Comparison of ENCODE assay signal across 18 mouse cellular contexts in the genomic region with DNA sequence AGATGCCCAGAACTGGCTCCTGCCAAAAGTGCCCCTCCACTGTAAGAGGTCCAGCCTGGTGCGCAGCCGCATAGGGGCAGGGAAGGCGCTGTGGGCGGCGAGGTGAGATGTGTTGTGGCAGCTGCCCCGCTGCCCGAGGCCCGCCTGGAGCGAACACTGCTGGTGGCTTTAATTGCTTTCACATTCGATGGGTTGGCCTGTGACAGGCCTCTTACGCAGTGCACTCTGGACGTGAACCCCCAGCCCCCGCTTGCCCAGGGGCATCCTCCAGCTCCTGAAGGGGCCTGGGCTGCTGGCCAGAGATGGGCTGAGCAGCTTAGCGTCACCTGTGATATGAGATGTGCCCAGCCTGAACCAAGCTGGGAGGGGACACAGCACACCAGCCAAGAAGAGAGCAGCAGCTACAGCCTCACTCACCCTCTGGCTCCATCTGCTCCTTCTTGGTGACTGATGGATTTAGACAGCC. TPM values are rescaled to one million over a fixed set of nuclear protein-coding genes. Genes with fewer than 3 reads are reported as not detected.
DNase-seq lines count a peak whose midpoint lies in the region; ATAC-seq and TF ChIP-seq lines count a peak whose summit lies in the region.
"Had no signal": no experiment of that assay in that cellular context is flagged by ENCODE, and none has a peak within 500 bp of the region (broad histone marks: within the 10 kb centered on the region; RNA-seq: fewer than 3 reads in every experiment).

No protein-coding gene starts in this region.

- H3K27ac ChIP-seq in hindbrain, embryonic 15.5 days (replicated peaks): 0 out of 2 replicates have a peak overlapping the region, but pooled peaks have one; percentile 25
- no peak overlapping the region for H3K27ac ChIP-seq in hindbrain, embryonic 10.5 days
- H3K27ac ChIP-seq in midbrain, embryonic 15.5 days: peak overlapping the region; percentile 9; the same call in 1 of the 2 replicates
- H3K27ac ChIP-seq: heart, embryonic 10.5 days; limb, embryonic 13.5 days; lung, embryonic 15.5 days had no signal

- peaks cover 14% of the 10 kb centered on the region for H3K27me3 ChIP-seq in hindbrain, embryonic 15.5 days
- peaks cover 28% of the 10 kb centered on the region for H3K27me3 ChIP-seq in hindbrain, embryonic 10.5 days (ENCODE audit: insufficient read depth, poor library complexity, severe bottlenecking)
- peaks cover 14% of the 10 kb centered on the region for H3K27me3 ChIP-seq in midbrain, embryonic 15.5 days (replicated peaks)

- intact Hi-C loops in left cerebral cortex, postnatal 10 days (cut with DNase I): no loop called here

- DNase-seq in hindbrain, embryonic 10.5 days (ENCODE audit: low spot score): no peak
- DNase-seq in brain, adult 2 months (ENCODE audit: low read depth, low spot score): peak; percentile 68
- DNase-seq in brain, embryonic 14.5 days (ENCODE audit: low read depth): peak; percentile 55
- DNase-seq in lung, postnatal 4 days: no peak
- DNase-seq in left cerebral cortex, postnatal 10 days (ENCODE audit: extremely low spot score in 1 of 2, low spot score in 2 of 2): no peak
- DNase-seq: adrenal gland, adult 8-10 months; heart, postnatal 14 days had no signal

- no peak overlapping the region for H3K4me3 ChIP-seq in hindbrain, embryonic 15.5 days
- H3K4me3 ChIP-seq in hindbrain, embryonic 10.5 days: no peak overlapping the region
- H3K4me3 ChIP-seq in midbrain, embryonic 15.5 days: no peak overlapping the region
- H3K4me3 ChIP-seq: heart, embryonic 10.5 days; limb, embryonic 13.5 days; lung, embryonic 15.5 days had no signal

- H3K9me3 ChIP-seq in hindbrain, embryonic 15.5 days: no peaks in the 10 kb centered on the region
- no peaks in the 10 kb centered on the region for H3K9me3 ChIP-seq in hindbrain, embryonic 10.5 days
- no peaks in the 10 kb centered on the region for H3K9me3 ChIP-seq in midbrain, embryonic 15.5 days
- H3K9me3 ChIP-seq: heart, embryonic 10.5 days; limb, embryonic 13.5 days; lung, embryonic 15.5 days had no signal

- no peak for TF ChIP-seq CTCF in brain, embryonic 14.5 days (IDR thresholded peaks at IDR 0.05; ENCODE audit: borderline replicate concordance, extremely low read depth, insufficient read depth, insufficient read length)

- peak; percentile 24; the same call in 1 of the 2 replicates for ATAC-seq in hindbrain, embryonic 15.5 days (ENCODE audit: low FRiP score, low read depth)
- peak; percentile 37 for ATAC-seq in midbrain, embryonic 15.5 days (replicated peaks)
- ATAC-seq: CD4-positive, CD25-positive, alpha-beta regulatory T cell, adult 4 months; intestine, embryonic 16.5 days had no signal

- H3K9ac ChIP-seq in hindbrain, embryonic 15.5 days: no peak overlapping the region
- H3K9ac ChIP-seq in midbrain, embryonic 15.5 days: no peak overlapping the region
- H3K9ac ChIP-seq: limb, embryonic 13.5 days; lung, embryonic 15.5 days had no signal

- no peak overlapping the region for H3K4me2 ChIP-seq in hindbrain, embryonic 15.5 days
- H3K4me2 ChIP-seq in midbrain, embryonic 15.5 days: no peak overlapping the region
- H3K4me2 ChIP-seq: limb, embryonic 13.5 days; lung, embryonic 15.5 days had no signal

- WGBS in hindbrain, embryonic 15.5 days: 65% methylated on average over 14 of the region's 14 CpGs
- WGBS in hindbrain, embryonic 10.5 days: 77% methylated on average over 14 of the region's 14 CpGs
- WGBS in midbrain, embryonic 15.5 days: 78% methylated on average over 14 of the region's 14 CpGs

- peaks cover 6% of the 10 kb centered on the region; the same call in 1 of the 2 replicates for H3K4me1 ChIP-seq in hindbrain, embryonic 15.5 days (replicated peaks)
- peaks cover 8% of the 10 kb centered on the region; the same call in 1 of the 2 replicates for H3K4me1 ChIP-seq in hindbrain, embryonic 10.5 days (replicated peaks)
- H3K4me1 ChIP-seq in midbrain, embryonic 15.5 days: no peaks in the 10 kb centered on the region
- H3K4me1 ChIP-seq: heart, embryonic 10.5 days; limb, embryonic 13.5 days; lung, embryonic 15.5 days had no signal

- TF ChIP-seq POLR2A in brain, embryonic 14.5 days (IDR thresholded peaks at IDR 0.05; ENCODE audit: borderline replicate concordance, extremely low read depth, insufficient read depth, insufficient read length, poor library complexity, severe bottlenecking): no peak

- 0 out of 2 replicates have a peak, but pooled peaks cover 4% of the 10 kb centered on the region for H3K36me3 ChIP-seq in hindbrain, embryonic 15.5 days
- H3K36me3 ChIP-seq in hindbrain, embryonic 10.5 days: peaks cover 57% of the 10 kb centered on the region
- H3K36me3 ChIP-seq in midbrain, embryonic 15.5 days (replicated peaks): peaks cover 4% of the 10 kb centered on the region; the same call in 1 of the 2 replicates

RNA-seq across cellular contexts. Expression of gene A930017K11Rik, which starts 5.3 kb away (rescaled TPM):
- polyA plus RNA-seq in hindbrain, embryonic 15.5 days (2015; fragmentation: Nextera tagmentation; extraction: Ambion mirVana): 2.7 and 5.4 TPM in 2 replicates
- 0.25 and 0.34 TPM in 2 replicates for polyA plus RNA-seq in hindbrain, embryonic 10.5 days (2016; fragmentation: Nextera tagmentation; extraction: Ambion mirVana)
- 0.66 and 1.0 TPM in 2 replicates for polyA plus RNA-seq in brain, embryonic 14.5 days (2012; rRNA removed)
- 3.1 and 6.1 TPM in 2 replicates for polyA plus RNA-seq in midbrain, embryonic 15.5 days (2015; fragmentation: Nextera tagmentation; extraction: Ambion mirVana)
- total RNA-seq in left cerebral cortex, postnatal 10 days (2021): not detected
- total RNA-seq: adrenal gland, adult 8-10 months; gastrocnemius, adult 8-10 months; heart, postnatal 14 days; megakaryocyte, adult 5-6 weeks; MEL had no signal
- polyA plus RNA-seq: CD4-positive, CD25-positive, alpha-beta regulatory T cell, adult 4 months had no signal

RNA-seq across cellular contexts. Expression of gene Nhlrc4, which starts 12.9 kb away (rescaled TPM):
- polyA plus RNA-seq in hindbrain, embryonic 15.5 days (2015; fragmentation: Nextera tagmentation; extraction: Ambion mirVana): 0.30 and 0.91 TPM in 2 replicates
- polyA plus RNA-seq in hindbrain, embryonic 10.5 days (2016; fragmentation: Nextera tagmentation; extraction: Ambion mirVana): 0.21 and 0.55 TPM in 2 replicates
- polyA plus RNA-seq in brain, embryonic 14.5 days (2012; rRNA removed): 0.08 and 0.56 TPM in 2 replicates
- 0.73 and 0.80 TPM in 2 replicates for polyA plus RNA-seq in midbrain, embryonic 15.5 days (2015; fragmentation: Nextera tagmentation; extraction: Ambion mirVana)
- total RNA-seq in left cerebral cortex, postnatal 10 days (2021): not detected
- total RNA-seq: adrenal gland, adult 8-10 months; gastrocnemius, adult 8-10 months; megakaryocyte, adult 5-6 weeks had no signal
- polyA plus RNA-seq: CD4-positive, CD25-positive, alpha-beta regulatory T cell, adult 4 months; limb, embryonic 13.5 days; urinary bladder, adult 2 months had no signal

RNA-seq across cellular contexts. Expression of gene Pigq, which starts 12.9 kb away (rescaled TPM):
- polyA plus RNA-seq in hindbrain, embryonic 15.5 days (2015; fragmentation: Nextera tagmentation; extraction: Ambion mirVana): 73.9 and 77.2 TPM in 2 replicates
- polyA plus RNA-seq in hindbrain, embryonic 10.5 days (2016; fragmentation: Nextera tagmentation; extraction: Ambion mirVana): 65.4 and 72.6 TPM in 2 replicates
- polyA plus RNA-seq in brain, embryonic 14.5 days (2012; rRNA removed): 117 and 126 TPM in 2 replicates
- polyA plus RNA-seq in midbrain, embryonic 15.5 days (2015; fragmentation: Nextera tagmentation; extraction: Ambion mirVana): 71.9 and 75.8 TPM in 2 replicates
- total RNA-seq in left cerebral cortex, postnatal 10 days (2021): 100 to 1,000 TPM; 123 to 126 TPM

RNA-seq across cellular contexts. Expression of gene Capn15, which starts 28.0 kb away (rescaled TPM):
- polyA plus RNA-seq in hindbrain, embryonic 15.5 days (2015; fragmentation: Nextera tagmentation; extraction: Ambion mirVana): 20.2 and 27.6 TPM in 2 replicates
- polyA plus RNA-seq in hindbrain, embryonic 10.5 days (2016; fragmentation: Nextera tagmentation; extraction: Ambion mirVana): 32.4 and 35.0 TPM in 2 replicates
- polyA plus RNA-seq in brain, embryonic 14.5 days (2012; rRNA removed): 50.4 and 50.5 TPM in 2 replicates
- 22.2 and 23.8 TPM in 2 replicates for polyA plus RNA-seq in midbrain, embryonic 15.5 days (2015; fragmentation: Nextera tagmentation; extraction: Ambion mirVana)
- total RNA-seq in left cerebral cortex, postnatal 10 days (2021): 10 to 100 TPM; 41.5 to 42.5 TPM

RNA-seq across cellular contexts. Expression of gene Rab40c, which starts 38.1 kb away (rescaled TPM):
- polyA plus RNA-seq in hindbrain, embryonic 15.5 days (2015; fragmentation: Nextera tagmentation; extraction: Ambion mirVana): 49.3 and 55.0 TPM in 2 replicates
- polyA plus RNA-seq in hindbrain, embryonic 10.5 days (2016; fragmentation: Nextera tagmentation; extraction: Ambion mirVana): 33.4 and 43.4 TPM in 2 replicates
- polyA plus RNA-seq in brain, embryonic 14.5 days (2012; rRNA removed): 88.3 and 98.8 TPM in 2 replicates
- 56.7 and 57.5 TPM in 2 replicates for polyA plus RNA-seq in midbrain, embryonic 15.5 days (2015; fragmentation: Nextera tagmentation; extraction: Ambion mirVana)
- total RNA-seq in left cerebral cortex, postnatal 10 days (2021): 10 to 100 TPM; 46.2 to 53.4 TPM

Comparison
In these comparisons a context has a peak if more than half of its experiments do, and no peak if none do; other contexts are left out.
1. DNase-seq: peak in brain, adult 2 months (single experiment) and brain, embryonic 14.5 days (single experiment); none in hindbrain, embryonic 10.5 days (single experiment), lung, postnatal 4 days (0 of 2) and left cerebral cortex, postnatal 10 days (0 of 2).